ENCODE assay signal across 22 mouse cellular contexts in the genomic region with DNA sequence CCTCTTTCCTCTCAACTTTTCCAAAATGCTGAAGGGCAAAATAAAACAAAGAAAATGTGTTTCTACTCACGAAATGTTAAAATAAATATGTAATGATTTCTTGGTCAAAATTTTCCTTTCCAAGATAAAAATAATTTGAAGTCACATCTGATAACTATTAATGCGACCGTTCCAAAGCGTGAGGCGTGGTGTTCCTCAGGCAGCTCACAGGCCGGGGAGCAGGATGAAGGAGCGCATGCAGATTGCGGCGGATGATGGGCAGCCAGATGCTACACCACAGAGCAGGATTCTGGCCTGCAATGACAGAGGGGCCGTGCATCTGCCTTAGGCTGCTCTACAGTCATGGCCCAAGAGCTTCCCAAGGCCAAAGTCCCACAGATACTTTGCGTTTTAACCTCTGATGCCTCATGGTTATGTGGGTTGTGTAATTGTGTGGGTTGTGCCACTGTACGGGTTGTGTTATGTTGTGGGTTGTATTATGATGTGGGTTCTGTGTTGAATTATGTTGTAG.
DNase-seq lines count a peak whose midpoint lies in the region; ATAC-seq and TF ChIP-seq lines count a peak whose summit lies in the region.
"Had no signal": no experiment of that assay in that cellular context is flagged by ENCODE, and none has a peak within 500 bp of the region (broad histone marks: within the 10 kb centered on the region; RNA-seq: fewer than 3 reads in every experiment).

No protein-coding gene starts in this region.

- peaks cover 13% of the 10 kb centered on the region for H3K4me1 ChIP-seq in limb, embryonic 15.5 days
- H3K4me1 ChIP-seq in limb, embryonic 10.5 days: peaks cover 15% of the 10 kb centered on the region
- peaks cover 36% of the 10 kb centered on the region for H3K4me1 ChIP-seq in embryonic facial prominence, embryonic 14.5 days (ENCODE audit: control insufficient read depth, insufficient read depth, low read length)
- H3K4me1 ChIP-seq in stomach, postnatal 0 days (replicated peaks; ENCODE audit: control insufficient read depth, insufficient read depth): no peaks in the 10 kb centered on the region
- H3K4me1 ChIP-seq: forebrain, embryonic 12.5 days; heart, embryonic 10.5 days; liver, embryonic 13.5 days; midbrain, embryonic 12.5 days had no signal

- no peaks in the 10 kb centered on the region for H3K27me3 ChIP-seq in limb, embryonic 15.5 days
- no peaks in the 10 kb centered on the region for H3K27me3 ChIP-seq in limb, embryonic 10.5 days (ENCODE audit: low read depth, poor library complexity, severe bottlenecking)
- H3K27me3 ChIP-seq in embryonic facial prominence, embryonic 14.5 days (replicated peaks; ENCODE audit: control insufficient read depth, insufficient read depth, low read length): no peaks in the 10 kb centered on the region
- no peaks in the 10 kb centered on the region for H3K27me3 ChIP-seq in stomach, postnatal 0 days (ENCODE audit: control insufficient read depth, insufficient read depth, low read length)
- H3K27me3 ChIP-seq: CH12.LX; forebrain, embryonic 12.5 days; limb, embryonic 12.5 days; liver, embryonic 13.5 days; midbrain, embryonic 12.5 days had no signal

- no peak overlapping the region for H3K4me2 ChIP-seq in limb, embryonic 15.5 days
- no peak overlapping the region for H3K4me2 ChIP-seq in embryonic facial prominence, embryonic 14.5 days (ENCODE audit: low read depth, low read length)
- no peak overlapping the region for H3K4me2 ChIP-seq in stomach, postnatal 0 days (replicated peaks; ENCODE audit: low read depth)
- H3K4me2 ChIP-seq: forebrain, embryonic 12.5 days; limb, embryonic 12.5 days; liver, embryonic 13.5 days; midbrain, embryonic 12.5 days had no signal

- peak overlapping the region; percentile 67; the same call in 1 of the 2 replicates for H3K27ac ChIP-seq in limb, embryonic 15.5 days
- no peak overlapping the region for H3K27ac ChIP-seq in limb, embryonic 10.5 days
- peak overlapping the region; percentile 19 for H3K27ac ChIP-seq in embryonic facial prominence, embryonic 14.5 days (replicated peaks; ENCODE audit: low read depth, low read length)
- H3K27ac ChIP-seq in stomach, postnatal 0 days (replicated peaks): no peak overlapping the region; the same call in 1 of the 2 replicates
- H3K27ac ChIP-seq: forebrain, embryonic 12.5 days; heart, embryonic 10.5 days; limb, embryonic 12.5 days; liver, embryonic 13.5 days; midbrain, embryonic 12.5 days had no signal

- no peak for TF ChIP-seq EP300 in stomach, postnatal 0 days (optimal IDR thresholded peaks at IDR 0.05)

- H3K9me3 ChIP-seq in limb, embryonic 15.5 days: no peaks in the 10 kb centered on the region
- no peaks in the 10 kb centered on the region for H3K9me3 ChIP-seq in limb, embryonic 10.5 days (replicated peaks)
- no peaks in the 10 kb centered on the region for H3K9me3 ChIP-seq in embryonic facial prominence, embryonic 14.5 days (ENCODE audit: control insufficient read depth, low read length)
- H3K9me3 ChIP-seq in stomach, postnatal 0 days (ENCODE audit: control insufficient read depth, low read length): no peaks in the 10 kb centered on the region
- H3K9me3 ChIP-seq: forebrain, embryonic 12.5 days; heart, embryonic 10.5 days; limb, embryonic 12.5 days; liver, embryonic 13.5 days; midbrain, embryonic 12.5 days had no signal

- DNase-seq in heart, adult 11 months: peak; percentile 75
- DNase-seq in heart, postnatal 25 days (ENCODE audit: low spot score): no peak
- no peak for DNase-seq in limb, embryonic 10.5 days (ENCODE audit: low spot score)
- DNase-seq in embryonic facial prominence, embryonic 14.5 days (ENCODE audit: low spot score): peak; percentile 73
- no peak for DNase-seq in stomach, postnatal 0 days (ENCODE audit: low spot score)
- DNase-seq in spleen, postnatal 4 days (ENCODE audit: low spot score in 2 of 2): no peak
- DNase-seq: adrenal gland, postnatal 36 days; cerebellum, adult 11-12 months; cerebellum, postnatal 25 days; kidney, postnatal 25 days; liver, embryonic 13.5 days; lung, embryonic 14.5 days; lung, postnatal 36 days; retina, postnatal 1 day; right cerebral cortex, postnatal 4 days; thymus, postnatal 4 days had no signal

- ATAC-seq in limb, embryonic 15.5 days (ENCODE audit: insufficient number of reproducible peaks, low FRiP score, low TSS enrichment, low read depth): no peak; the same call in 1 of the 2 replicates
- ATAC-seq in embryonic facial prominence, embryonic 14.5 days (ENCODE audit: low read depth): no peak
- ATAC-seq in stomach, postnatal 0 days (ENCODE audit: low FRiP score, low TSS enrichment): 0 out of 2 replicates have a peak, but pooled peaks have one; percentile 45

- no peaks in the 10 kb centered on the region for H3K36me3 ChIP-seq in limb, embryonic 15.5 days
- H3K36me3 ChIP-seq in limb, embryonic 10.5 days: no peaks in the 10 kb centered on the region
- H3K36me3 ChIP-seq in embryonic facial prominence, embryonic 14.5 days (ENCODE audit: control insufficient read depth, insufficient read depth, low read length): no peaks in the 10 kb centered on the region
- H3K36me3 ChIP-seq in stomach, postnatal 0 days (ENCODE audit: control insufficient read depth, insufficient read depth, low read length): no peaks in the 10 kb centered on the region
- H3K36me3 ChIP-seq: forebrain, embryonic 12.5 days; heart, embryonic 10.5 days; limb, embryonic 12.5 days; liver, embryonic 13.5 days; midbrain, embryonic 12.5 days had no signal

- no peak for TF ChIP-seq CTCF in stomach, postnatal 0 days (IDR thresholded peaks at IDR 0.05; ENCODE audit: low read depth)

- 63% methylated on average over 12 of the region's 12 CpGs for WGBS in limb, embryonic 15.5 days
- WGBS in limb, embryonic 10.5 days: 91% methylated on average over 12 of the region's 12 CpGs
- 55% methylated on average over 12 of the region's 12 CpGs for WGBS in embryonic facial prominence, embryonic 14.5 days
- 64% methylated on average over 12 of the region's 12 CpGs for WGBS in stomach, postnatal 0 days

- H3K9ac ChIP-seq in limb, embryonic 15.5 days: no peak overlapping the region
- H3K9ac ChIP-seq in embryonic facial prominence, embryonic 14.5 days (ENCODE audit: low read depth, low read length): no peak overlapping the region
- no peak overlapping the region for H3K9ac ChIP-seq in stomach, postnatal 0 days (ENCODE audit: low read length)
- H3K9ac ChIP-seq: forebrain, embryonic 12.5 days; limb, embryonic 12.5 days; liver, embryonic 13.5 days; lung, embryonic 14.5 days; midbrain, embryonic 12.5 days had no signal

- no peak overlapping the region for H3K4me3 ChIP-seq in limb, embryonic 15.5 days
- H3K4me3 ChIP-seq in limb, embryonic 10.5 days: no peak overlapping the region
- no peak overlapping the region for H3K4me3 ChIP-seq in embryonic facial prominence, embryonic 14.5 days (ENCODE audit: low read depth, low read length)
- no peak overlapping the region for H3K4me3 ChIP-seq in stomach, postnatal 0 days (ENCODE audit: low read depth, low read length)
- H3K4me3 ChIP-seq: forebrain, embryonic 12.5 days; heart, embryonic 10.5 days; limb, embryonic 12.5 days; liver, embryonic 13.5 days; midbrain, embryonic 12.5 days had no signal

- intact Hi-C loops in heart, postnatal 25 days (cut with DNase I): no loop called here

Comparison
In these comparisons a context has a peak if more than half of its experiments do, and no peak if none do; other contexts are left out.
1. DNase-seq: peak in heart, adult 11 months (single experiment) and embryonic facial prominence, embryonic 14.5 days (single experiment); none in heart, postnatal 25 days (single experiment), limb, embryonic 10.5 days (single experiment), stomach, postnatal 0 days (single experiment) and spleen, postnatal 4 days (0 of 2).
2. H3K27ac ChIP-seq: peak in limb, embryonic 15.5 days (single experiment) and embryonic facial prominence, embryonic 14.5 days (single experiment); none in limb, embryonic 10.5 days (single experiment) and stomach, postnatal 0 days (single experiment).